Mouse (Mus musculus): ENCODE measurements around the gene Dnmt3a. TPM values are rescaled to one million over a fixed set of nuclear protein-coding genes. Genes with fewer than 3 reads are reported as not detected.

Dnmt3a gene
- total and polyA plus RNA-seq, 3 experiments, result 15.5 to 61.5 (median 23.4) TPM

DNA sequence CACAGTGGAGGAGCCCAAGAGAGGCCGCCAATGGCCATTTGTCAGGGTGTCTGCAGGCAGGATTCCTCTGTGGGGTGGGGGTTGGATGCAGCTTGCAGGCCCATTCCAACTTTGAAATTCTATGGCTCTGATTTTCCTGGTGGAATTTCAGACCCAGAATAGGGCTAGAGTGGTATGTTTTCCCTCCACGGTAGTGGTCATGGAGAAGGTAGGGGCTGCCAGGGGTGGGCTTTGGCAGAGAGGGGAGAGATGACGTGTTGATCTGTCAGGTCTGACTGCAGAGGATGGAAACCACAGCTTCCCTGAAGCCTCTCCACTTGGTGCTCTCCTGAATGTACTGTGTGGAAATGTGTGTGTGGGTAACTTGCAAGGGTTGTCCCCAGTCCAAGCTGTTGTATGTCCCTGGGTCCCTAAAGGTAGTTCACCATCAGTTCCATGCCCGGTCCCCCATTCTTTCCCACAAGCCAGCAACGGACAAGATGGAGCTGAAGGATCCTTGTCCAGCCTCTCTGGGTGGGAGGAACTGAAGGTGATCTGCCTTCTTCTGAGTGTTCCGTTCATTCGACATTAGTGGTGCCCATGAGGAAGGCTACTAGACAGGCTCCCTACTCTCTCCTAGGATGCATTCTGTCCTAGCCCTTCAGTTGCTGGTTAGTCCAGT lies 3.8 kb downstream of the Dnmt3a start:
- H3K79me2 ChIP-seq (replicated peaks; ENCODE audit: control insufficient read depth, extremely low read depth, insufficient read depth, poor library complexity, severe bottlenecking), result peaks cover 2% of the 10 kb centered on the region; the same call in 1 of the 2 replicates
- peaks cover 0 to 30% of the 10 kb centered on the region in 2 experiments for H3K36me3 ChIP-seq (replicated peaks in 1 of 2; ENCODE audit: control insufficient read depth in 1 of 2, insufficient read depth in 1 of 2, low read length in 1 of 2)
- no peak overlapping the region for H3K4me3 ChIP-seq (replicated peaks in 1 of 3; ENCODE audit: low read depth in 2 of 3, low read length in 2 of 3, poor library complexity in 1 of 3)
- peaks cover 4% of the 10 kb centered on the region for H3K27me3 ChIP-seq (replicated peaks)
- no peaks in the 10 kb centered on the region for H3K9me3 ChIP-seq (replicated peaks; ENCODE audit: low read length)
- in situ Hi-C loops (cut with MboI; ENCODE audit: low pct_ligation_motif_present, low pct_unique_long_range_greater_than_20kb, low sequenced_read_pairs), result no loop called here
- H3K4me2 ChIP-seq (ENCODE audit: insufficient read depth, low read depth, poor library complexity, severe bottlenecking), result no peak overlapping the region
- DNase-seq (ENCODE audit: extremely low read depth), result no peak
- no peak overlapping the region for H3K27ac ChIP-seq (ENCODE audit: insufficient read depth, low read depth)
- dilution Hi-C loops (cut with MboI; ENCODE audit: extremely low pct_ligation_motif_present, extremely low pct_unique_long_range_greater_than_20kb, low sequenced_read_pairs), result no loop called here
- TF ChIP-seq CHD2 (IDR thresholded peaks at IDR 0.05; ENCODE audit: low read length) (no peak), CHD1 (IDR thresholded peaks at IDR 0.05; ENCODE audit: low read depth, low read length) (no peak), IRF4 (IDR thresholded peaks at IDR 0.05; ENCODE audit: low read depth, low read length) (no peak), MEF2A (IDR thresholded peaks at IDR 0.05; ENCODE audit: borderline replicate concordance, low read depth, low read length) (no peak), POLR2AphosphoS2 (IDR thresholded peaks at IDR 0.05; ENCODE audit: low read depth, low read length) (no peak), GABPA (IDR thresholded peaks at IDR 0.05; ENCODE audit: insufficient replicate concordance, low read depth, low read length) (no peak)
- no peak overlapping the region for H3K9ac ChIP-seq (ENCODE audit: insufficient read depth, low read depth)
- H3K4me1 ChIP-seq (ENCODE audit: control insufficient read depth in 1 of 2, insufficient read depth in 2 of 2), result peaks cover 17 to 68% of the 10 kb centered on the region in 2 experiments

- Histone ChIP-seq H3K4me1 (ENCODE audit: control insufficient read depth in 1 of 2, insufficient read depth in 2 of 2) (peaks cover 16 to 69% of the 10 kb centered on the region in 2 experiments), H3K4me2 (ENCODE audit: insufficient read depth, low read depth, poor library complexity, severe bottlenecking) (no peak overlapping the region)
These were observed 4.6 kb downstream of the Dnmt3a start for GRCm38 (mm10) chr12:3810455-3810854.

GRCm38 (mm10) chr12:3811596-3811995 lies 5.8 kb downstream of the Dnmt3a start:
- no peak overlapping the region for H3K4me2 ChIP-seq (ENCODE audit: insufficient read depth, low read depth, poor library complexity, severe bottlenecking)
- dilution Hi-C loops (cut with MboI; ENCODE audit: extremely low pct_ligation_motif_present, extremely low pct_unique_long_range_greater_than_20kb, low sequenced_read_pairs), result no loop called here
- no peak overlapping the region for H3K27ac ChIP-seq (ENCODE audit: insufficient read depth, low read depth)
- peaks cover 11 to 63% of the 10 kb centered on the region in 2 experiments for H3K4me1 ChIP-seq (ENCODE audit: control insufficient read depth in 1 of 2, insufficient read depth in 2 of 2)
- no peak for TF ChIP-seq NRF1 (IDR thresholded peaks at IDR 0.05; ENCODE audit: low read depth, low read length)
- TF ChIP-seq ZNF384 (IDR thresholded peaks at IDR 0.05; ENCODE audit: low read depth, low read length), result no peak
- no peak for TF ChIP-seq NELFE (IDR thresholded peaks at IDR 0.05; ENCODE audit: low read depth, low read length)
- TF ChIP-seq MYC (IDR thresholded peaks at IDR 0.05; ENCODE audit: low read depth, low read length), result no peak
- TF ChIP-seq E2F4 (IDR thresholded peaks at IDR 0.05; ENCODE audit: insufficient replicate concordance, low read depth, low read length), result no peak
- TF ChIP-seq ELF1 (IDR thresholded peaks at IDR 0.05; ENCODE audit: low read depth, low read length), result no peak
- no peak for TF ChIP-seq RCOR1 (conservative IDR thresholded peaks at IDR 0.05; ENCODE audit: low read depth, low read length)
- TF ChIP-seq TBP (conservative IDR thresholded peaks at IDR 0.05; ENCODE audit: low read depth, low read length), result no peak
- in situ Hi-C loops (cut with MboI; ENCODE audit: low pct_ligation_motif_present, low pct_unique_long_range_greater_than_20kb, low sequenced_read_pairs), result no loop called here
- peaks cover 2% of the 10 kb centered on the region; the same call in 1 of the 2 replicates for H3K79me2 ChIP-seq (replicated peaks; ENCODE audit: control insufficient read depth, extremely low read depth, insufficient read depth, poor library complexity, severe bottlenecking)
- no peaks in the 10 kb centered on the region for H3K27me3 ChIP-seq (replicated peaks)
- peaks cover 2 to 44% of the 10 kb centered on the region in 2 experiments for H3K36me3 ChIP-seq (replicated peaks in 1 of 2; ENCODE audit: control insufficient read depth in 1 of 2, insufficient read depth in 1 of 2, low read length in 1 of 2)
- no peak for DNase-seq (ENCODE audit: extremely low read depth)
- no peaks in the 10 kb centered on the region for H3K9me3 ChIP-seq (replicated peaks; ENCODE audit: low read length)
- H3K9ac ChIP-seq (ENCODE audit: insufficient read depth, low read depth), result no peak overlapping the region
- H3K4me3 ChIP-seq (replicated peaks in 1 of 3; ENCODE audit: low read depth in 2 of 3, low read length in 2 of 3, poor library complexity in 1 of 3), result no peak overlapping the region

More at GRCm38 (mm10) chr12:3810455-3810854, 4.6 kb downstream of the Dnmt3a start:
- Histone ChIP-seq H3K9ac (ENCODE audit: insufficient read depth, low read depth) (no peak overlapping the region), H3K4me3 (replicated peaks in 1 of 3; ENCODE audit: low read depth in 2 of 3, low read length in 2 of 3, poor library complexity in 1 of 3) (no peak overlapping the region), H3K9me3 (replicated peaks; ENCODE audit: low read length) (no peaks in the 10 kb centered on the region), H3K27me3 (replicated peaks) (no peaks in the 10 kb centered on the region), H3K36me3 (replicated peaks in 1 of 2; ENCODE audit: control insufficient read depth in 1 of 2, insufficient read depth in 1 of 2, low read length in 1 of 2) (peaks cover 2 to 34% of the 10 kb centered on the region in 2 experiments), H3K27ac (ENCODE audit: insufficient read depth, low read depth) (no peak overlapping the region), H3K79me2 (replicated peaks; ENCODE audit: control insufficient read depth, extremely low read depth, insufficient read depth, poor library complexity, severe bottlenecking) (peaks cover 2% of the 10 kb centered on the region; the same call in 1 of the 2 replicates)
- no peak for DNase-seq (ENCODE audit: extremely low read depth)
- TF ChIP-seq MAZ (IDR thresholded peaks at IDR 0.05; ENCODE audit: low read depth, low read length) (no peak), MAX (IDR thresholded peaks at IDR 0.05; ENCODE audit: low read length) (no peak), ETS1 (conservative IDR thresholded peaks at IDR 0.05; ENCODE audit: low read depth, low read length) (no peak), PAX5 (IDR thresholded peaks at IDR 0.05; ENCODE audit: low read length) (no peak), EP300 (IDR thresholded peaks at IDR 0.05; ENCODE audit: low read length) (no peak), USF2 (conservative IDR thresholded peaks at IDR 0.05; ENCODE audit: low read depth, low read length) (no peak)
- in situ Hi-C loops (cut with MboI; ENCODE audit: low pct_ligation_motif_present, low pct_unique_long_range_greater_than_20kb, low sequenced_read_pairs), result no loop called here
- dilution Hi-C loops (cut with MboI; ENCODE audit: extremely low pct_ligation_motif_present, extremely low pct_unique_long_range_greater_than_20kb, low sequenced_read_pairs), result no loop called here

Data from CH12.LX (cell line).